Mouse (Mus musculus): ENCODE measurements at regions not wholly inside any gene's neighbourhood (a gene's known extent, or its start where the extent isn't known, plus 50 kb on each side); places are given as distances from the start of the nearest gene placed in this dataset.

DNA sequence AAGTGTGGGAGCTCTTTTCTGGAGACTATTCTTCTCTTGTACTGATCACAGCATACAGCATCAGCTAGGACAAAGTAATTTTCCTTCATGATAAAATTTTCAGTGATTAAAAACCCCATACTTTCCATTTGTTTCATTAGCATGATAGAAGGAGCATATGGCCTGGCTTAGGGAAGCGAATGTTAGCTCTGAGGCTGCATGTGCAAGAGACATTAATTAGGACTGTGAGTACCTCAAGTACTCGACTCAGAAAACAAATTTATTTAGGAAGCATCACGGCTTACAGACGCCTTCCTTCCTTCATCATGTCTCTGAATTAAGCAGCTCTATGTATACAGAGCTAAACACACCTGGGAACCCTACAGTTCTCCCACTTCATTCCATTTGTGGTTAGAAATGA, 193.6 kb upstream of the Itga4 start:
- TF ChIP-seq CTCF (IDR thresholded peaks at IDR 0.05; ENCODE audit: low read depth): no peak
- TF ChIP-seq EP300 (IDR thresholded peaks at IDR 0.05; ENCODE audit: low read depth): no peak
